Mouse (Mus musculus) mouse embryonic stem cell (cell line): Measurements from ENCODE around the gene Iqgap3.

Source experiments
- in situ Hi-C, 2 experiments: fragments of 300-500 bp; cut with MboI; formaldehyde crosslinking; loops; 1 replicate in 1 of 2; 3 replicates in 1 of 2; pipeline ENCODE4 v1.14.3; 2019 to 2020; ENCODE audit warnings: low sequenced_read_pairs in 2 of 2, low pct_unique_long_range_greater_than_20kb in 1 of 2, mixed read lengths in 1 of 2; ENCODE audit not compliant: unreplicated experiment in 1 of 2

Iqgap3 gene

DNA sequence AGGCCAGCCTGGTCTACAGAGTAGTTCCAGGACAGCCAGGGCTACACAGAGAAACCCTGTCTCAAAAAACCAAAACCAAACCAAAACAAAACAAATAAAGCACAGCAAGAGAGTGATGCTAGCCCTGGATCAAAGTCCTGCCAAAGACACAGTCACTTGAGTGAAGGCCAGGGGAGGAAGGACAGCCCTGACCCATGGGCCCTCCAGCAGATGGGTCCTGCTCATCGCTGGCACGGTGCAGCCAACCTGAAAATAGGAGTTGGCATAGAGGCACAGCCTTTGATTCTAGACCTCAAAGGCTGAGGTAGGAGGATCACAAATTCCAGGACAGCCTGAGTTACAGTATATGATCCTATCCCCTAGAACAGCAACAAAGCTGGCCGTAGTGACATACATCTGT, 49.3 kb downstream of the Iqgap3 start:
- in situ Hi-C loops: no loop called here

DNA sequence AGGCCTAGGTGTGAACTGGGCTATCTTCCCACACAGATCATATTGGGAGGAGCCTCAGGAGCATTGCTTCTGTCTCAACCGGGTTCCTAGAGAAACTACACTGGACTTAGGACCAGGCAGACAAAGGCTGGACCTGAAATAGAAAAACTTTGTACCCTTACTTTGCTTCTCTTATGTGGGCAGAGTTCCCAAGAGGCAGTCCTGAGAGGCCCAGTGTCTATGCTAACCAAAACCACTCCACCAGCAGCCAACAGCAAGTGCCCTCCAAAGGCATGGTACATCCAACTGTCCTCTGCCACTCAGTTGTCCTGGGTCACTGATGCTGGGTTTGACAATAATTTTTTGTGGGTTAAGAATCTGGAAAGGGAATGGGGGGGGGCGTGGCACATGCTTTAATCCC, 50.7 kb downstream of the Iqgap3 start:
- in situ Hi-C loops: no loop called here

DNA sequence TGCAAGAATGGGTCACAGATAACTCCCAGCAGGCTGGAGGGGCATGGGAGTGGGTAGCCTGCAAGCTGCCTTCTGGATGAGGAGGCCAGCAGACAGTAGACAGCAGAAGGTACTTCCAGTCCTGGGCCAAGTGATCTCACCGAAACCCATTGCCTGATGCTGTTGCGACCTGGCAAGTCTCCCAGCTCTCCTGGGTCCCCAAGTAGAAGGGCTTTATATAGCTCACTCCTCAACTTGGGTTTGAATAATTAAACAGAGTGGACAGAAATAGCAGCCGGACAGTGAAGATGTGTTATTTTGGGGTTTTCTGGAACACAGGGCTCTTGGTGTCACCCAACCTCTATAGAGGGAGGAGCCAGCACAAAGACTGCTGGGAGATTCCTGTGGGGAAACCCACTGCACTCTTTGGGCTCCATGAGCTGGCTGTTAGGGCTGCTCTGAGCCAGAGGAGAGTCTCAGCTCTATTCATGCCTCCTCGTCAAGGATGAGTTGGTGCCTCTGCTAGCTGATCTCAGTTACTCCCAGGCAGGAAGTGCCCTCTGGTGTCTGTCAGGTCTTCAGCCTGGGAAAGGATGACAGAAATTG, 51.5 kb downstream of the Iqgap3 start:
- in situ Hi-C loops: no loop called here

DNA sequence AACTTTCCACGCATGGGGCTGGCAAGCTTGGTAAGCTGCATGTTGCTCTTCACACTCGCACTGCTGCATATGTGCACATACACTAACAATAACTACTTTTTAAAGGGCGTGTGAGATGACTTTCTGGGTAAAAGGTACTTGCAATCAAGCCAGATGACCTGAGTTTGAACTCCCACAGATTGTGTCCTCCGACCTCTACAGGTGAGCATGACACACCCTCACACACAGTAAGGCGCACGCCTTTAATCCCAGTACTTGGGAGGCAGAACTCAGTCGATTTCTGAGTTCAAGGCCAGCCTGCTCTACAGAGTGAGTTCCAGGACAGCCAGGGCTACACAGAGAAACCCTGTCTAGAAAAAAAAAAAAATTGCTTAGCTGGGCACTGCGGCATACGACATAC, 54.6 kb downstream of the Iqgap3 start:
- in situ Hi-C loops: no loop called here

DNA sequence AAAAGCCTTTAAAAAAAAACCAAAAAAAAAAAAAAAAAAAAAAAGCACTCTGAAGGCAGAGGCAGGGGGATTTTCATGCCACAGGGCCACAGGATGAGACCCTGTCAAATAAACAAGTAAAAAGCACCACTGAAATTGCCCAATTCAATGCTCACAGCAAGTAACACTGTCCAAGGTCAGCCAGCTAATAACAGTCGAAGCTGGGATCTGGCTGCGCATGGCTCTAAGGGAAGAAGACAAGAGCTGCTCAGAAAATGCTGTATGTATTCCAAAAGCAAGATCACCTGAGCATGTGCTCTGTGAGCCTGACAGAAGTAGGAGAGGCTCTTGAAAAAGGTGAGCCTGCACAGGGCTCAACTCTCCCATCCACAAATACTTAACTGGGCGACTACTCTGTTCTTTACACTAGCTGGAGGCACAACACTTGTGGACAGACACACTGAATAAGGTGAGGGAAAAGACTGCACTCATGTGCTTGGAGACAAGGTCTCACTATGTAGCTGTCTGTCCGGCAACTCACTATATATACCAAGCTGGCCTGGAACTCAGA, 55.2 kb downstream of the Iqgap3 start:
- in situ Hi-C loops: no loop called here

DNA sequence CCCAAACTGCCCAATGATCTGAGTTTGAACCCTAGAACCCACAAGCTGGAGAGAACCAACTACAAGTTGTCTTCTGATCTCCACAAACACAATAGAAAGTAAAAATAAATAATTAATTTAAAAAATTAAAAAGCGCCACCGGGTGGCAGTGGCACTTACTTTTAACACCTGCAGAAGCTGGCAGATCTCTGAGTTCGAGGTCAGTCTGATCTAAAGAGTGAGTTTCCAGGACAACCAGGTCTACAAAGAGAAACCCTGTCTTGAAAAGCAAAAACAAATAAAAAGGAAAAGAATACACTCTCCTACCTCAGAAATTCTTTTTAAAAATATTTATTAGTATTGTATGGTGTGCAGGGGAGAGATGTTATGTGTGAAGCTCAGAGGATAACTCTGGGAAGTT, 56.0 kb downstream of the Iqgap3 start:
- in situ Hi-C loops: no loop called here

DNA sequence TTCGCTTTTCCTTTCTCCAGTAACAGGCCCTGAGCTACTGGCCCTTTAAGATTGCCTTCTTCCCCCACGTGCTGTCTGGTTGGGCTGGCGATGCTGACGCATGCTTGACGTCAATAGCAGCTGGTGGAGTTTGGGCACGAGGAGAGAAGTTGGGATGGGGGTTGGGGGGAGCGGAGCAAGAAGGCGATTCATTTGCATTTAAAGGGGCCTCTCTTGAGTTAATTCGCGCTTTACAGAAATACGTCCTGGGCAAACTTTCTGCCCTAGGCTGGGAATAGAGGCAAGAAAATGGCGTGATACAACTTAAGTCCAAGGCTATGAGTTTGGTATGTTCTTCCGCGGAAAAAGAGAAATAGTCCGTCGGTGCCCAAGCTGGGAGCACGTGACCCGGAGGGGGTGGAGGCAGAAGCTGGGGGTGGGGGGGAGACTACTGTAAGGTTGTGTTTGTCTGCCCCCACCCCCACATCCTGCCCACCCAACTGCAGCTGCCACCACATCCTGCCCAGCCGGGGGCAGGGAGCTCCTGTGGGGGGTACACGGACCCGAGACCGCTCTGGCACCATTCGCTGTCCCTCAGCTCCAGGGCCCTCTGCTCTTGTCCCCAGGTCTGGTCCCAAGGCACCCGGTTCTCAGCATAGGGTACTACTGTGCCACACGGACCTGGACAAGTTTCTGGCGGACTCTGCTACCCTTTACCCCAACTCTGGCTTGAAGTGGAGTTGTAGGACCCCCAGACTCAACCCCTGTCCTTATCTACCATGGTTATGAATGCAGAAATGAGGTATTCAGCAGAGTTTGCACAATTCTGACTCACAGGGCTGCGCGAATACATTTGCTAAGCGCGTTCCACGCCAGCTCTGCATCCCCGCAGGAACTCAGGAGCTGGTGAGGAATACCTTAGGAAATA, 56.8 kb downstream of the Iqgap3 start:
- in situ Hi-C loops: no loop called here

DNA sequence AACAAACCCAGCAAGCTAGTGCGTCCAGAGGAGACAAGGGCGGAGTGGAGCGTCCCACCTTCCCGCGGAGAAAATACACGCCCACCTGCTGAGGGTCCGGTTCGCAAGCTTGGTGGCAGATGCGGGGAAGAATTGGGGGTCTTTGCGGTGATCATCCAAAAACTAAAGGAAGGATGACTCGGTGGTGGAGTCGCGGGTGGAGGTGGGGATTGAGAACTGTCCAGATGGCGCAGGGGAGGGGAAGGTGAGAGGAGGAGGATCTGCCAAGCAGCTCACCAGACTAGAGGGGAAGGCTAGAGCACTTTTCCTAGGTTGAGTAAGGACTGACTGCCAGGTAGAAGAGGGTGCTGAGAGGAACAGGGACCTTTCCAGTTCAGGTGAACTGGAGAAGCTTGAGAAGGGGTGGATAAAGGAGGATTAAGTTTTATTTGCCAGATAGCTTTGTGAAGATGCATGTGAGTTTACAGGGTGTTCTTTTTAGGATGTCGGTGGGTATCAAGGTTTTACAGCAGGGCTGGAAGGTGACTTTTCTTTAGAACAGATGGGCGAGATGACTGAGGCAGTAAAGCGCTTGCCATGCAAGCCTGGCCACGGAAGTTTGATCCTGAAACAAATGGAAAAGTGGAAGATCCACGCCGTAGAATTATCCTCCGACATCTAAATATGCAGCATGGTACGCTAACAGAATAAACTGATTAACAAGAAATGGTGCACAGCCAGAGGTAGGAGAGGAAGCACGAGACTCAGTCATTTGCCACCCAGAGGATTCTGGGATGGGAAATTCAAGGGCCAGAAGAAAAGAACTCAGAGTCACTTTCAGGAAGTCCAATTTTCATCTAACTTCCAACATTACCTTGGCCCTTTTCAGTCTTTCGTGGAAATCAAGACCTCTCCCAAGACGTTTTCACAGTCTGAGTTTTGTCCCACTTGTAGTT, 57.7 kb downstream of the Iqgap3 start:
- in situ Hi-C loops: no loop called here

DNA sequence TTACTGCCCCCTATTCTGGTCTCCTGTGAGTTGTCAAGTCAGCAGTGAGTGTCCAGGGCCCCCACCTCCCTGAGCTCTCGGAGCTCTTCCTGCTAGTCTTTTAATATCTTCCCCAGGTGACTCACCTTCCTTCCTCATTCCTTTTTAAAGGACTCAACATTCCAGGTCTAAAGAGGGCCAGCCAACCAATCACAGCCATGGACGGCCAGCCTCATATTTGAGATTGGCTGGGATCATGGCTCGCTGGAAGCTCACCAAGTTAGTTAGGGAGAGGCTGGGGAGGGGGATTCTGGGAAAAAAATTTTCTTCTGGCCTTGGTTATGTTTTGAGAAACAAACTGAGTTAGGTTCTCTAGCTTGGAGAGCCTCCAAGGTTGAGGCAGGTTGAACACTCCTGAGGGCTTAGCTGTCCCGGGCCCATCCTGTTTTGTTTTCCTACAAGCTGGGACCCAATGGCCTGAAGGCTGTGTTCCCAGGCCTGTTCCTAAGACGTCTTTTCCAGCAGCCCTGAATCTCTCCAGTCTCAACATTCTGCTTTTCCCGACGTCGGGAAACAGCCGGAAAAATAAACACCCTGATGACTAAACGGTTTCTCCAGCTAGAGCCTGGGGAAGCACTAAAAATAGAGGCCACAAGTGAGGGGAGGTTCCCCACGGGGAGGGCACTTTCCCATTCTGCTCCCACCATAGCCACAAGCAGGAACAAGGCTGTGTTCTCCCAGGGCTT, 58.6 kb downstream of the Iqgap3 start:
- in situ Hi-C loops: no loop called here

DNA sequence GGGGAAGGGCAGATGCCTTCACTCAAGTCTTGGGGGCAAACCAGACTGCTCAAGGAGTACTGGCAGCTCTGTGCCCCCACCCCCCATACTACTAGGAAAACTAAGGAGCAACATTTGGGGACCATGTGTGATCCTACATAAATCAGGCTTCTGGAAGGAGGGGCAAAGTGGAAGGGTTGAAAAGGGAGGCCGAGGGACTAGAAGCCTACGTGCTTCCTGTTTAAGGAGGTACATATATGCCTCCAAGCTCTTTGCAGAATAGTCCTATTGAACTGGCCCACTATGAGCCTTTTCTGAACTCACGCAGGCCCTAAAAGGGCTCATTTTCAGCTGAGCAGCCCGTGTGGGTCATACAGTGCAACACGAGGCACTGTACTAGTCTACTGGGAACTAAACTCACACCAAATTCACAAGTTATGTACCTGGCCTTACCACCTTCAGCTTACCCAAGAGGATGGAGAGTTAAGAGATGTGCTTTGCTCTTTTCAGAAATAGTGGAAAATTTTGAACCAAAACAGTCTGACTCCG, 59.2 kb downstream of the Iqgap3 start:
- in situ Hi-C loops: no loop called here

DNA sequence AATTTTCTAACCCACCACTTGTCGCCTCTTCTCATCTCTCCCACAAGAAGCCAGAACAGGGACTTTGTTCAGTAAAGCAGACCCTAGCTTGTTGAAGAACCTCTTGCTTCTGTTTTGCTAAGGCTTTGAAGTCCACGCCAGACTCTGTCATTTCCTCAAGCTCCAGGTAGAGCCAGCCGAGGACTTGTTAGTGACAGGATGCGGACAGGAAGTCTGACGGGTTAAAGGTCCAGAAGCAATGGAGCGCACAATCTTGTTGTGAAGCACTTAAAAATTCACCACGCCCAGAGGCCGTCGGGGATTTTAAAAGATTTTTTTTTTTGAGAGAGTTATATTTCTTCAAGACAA, 59.6 kb downstream of the Iqgap3 start:
- in situ Hi-C loops: no loop called here

DNA sequence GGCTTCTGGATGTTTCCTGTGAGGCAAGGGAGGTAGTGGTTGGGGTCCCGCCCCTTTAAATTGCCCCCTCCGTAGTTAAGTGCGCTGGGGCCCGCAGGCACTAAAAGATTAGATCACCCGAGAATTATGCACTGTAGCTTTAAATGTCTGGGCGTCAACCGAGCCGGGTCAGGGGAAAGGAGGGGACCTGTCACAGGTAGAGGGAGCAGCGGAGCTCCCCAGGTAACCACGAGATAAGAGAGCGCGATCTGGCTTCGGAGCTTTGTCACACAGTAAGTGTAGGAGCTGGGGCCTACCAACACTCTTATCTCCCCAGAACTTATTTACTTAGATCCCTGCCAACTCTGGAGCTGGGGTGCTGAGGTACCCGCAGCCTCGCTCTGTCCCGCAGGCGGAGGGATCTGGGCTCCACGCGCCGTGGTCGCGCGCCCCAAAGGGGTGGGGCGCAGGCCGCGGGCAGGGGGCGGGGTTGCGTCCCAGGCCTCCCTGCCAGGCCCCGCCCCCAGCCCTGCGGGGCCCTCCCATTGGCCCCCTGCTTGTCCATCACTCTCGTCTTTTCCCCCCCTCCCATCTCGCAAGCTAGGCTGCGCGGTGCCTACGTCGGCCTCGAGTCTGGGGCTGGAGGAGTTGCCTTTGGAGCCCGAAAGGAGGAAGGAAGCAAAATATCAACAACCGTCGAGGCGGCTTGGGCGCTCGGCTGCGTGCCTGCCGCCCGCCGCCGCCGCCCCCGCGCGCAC, 60.2 kb downstream of the Iqgap3 start, which contains the start of gene Mef2d:
TSS of gene Mef2d (plus strand) at position 586 of the 737 bp plus-strand sequence.
- in situ Hi-C loops: no loop called here

DNA sequence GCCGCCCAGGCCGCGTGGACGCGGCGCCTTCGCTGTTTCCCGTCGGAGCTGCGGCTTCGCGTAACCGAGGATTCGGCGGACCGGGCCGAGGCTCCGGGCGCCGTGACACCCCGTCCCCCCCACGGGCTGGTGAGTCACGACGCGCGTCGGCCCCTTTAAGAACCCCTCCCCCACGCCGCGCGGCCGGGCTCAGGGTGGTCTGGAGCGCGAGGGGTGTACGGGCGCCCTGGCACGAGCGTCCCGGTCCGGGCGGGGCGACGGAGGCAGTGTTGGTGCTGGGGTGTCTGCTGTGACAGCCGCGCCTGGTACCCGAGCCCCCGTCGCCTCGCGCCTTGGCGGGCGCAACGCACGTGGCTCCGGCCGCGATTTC, 60.8 kb downstream of the Iqgap3 start:
- in situ Hi-C loops: no loop called here

DNA sequence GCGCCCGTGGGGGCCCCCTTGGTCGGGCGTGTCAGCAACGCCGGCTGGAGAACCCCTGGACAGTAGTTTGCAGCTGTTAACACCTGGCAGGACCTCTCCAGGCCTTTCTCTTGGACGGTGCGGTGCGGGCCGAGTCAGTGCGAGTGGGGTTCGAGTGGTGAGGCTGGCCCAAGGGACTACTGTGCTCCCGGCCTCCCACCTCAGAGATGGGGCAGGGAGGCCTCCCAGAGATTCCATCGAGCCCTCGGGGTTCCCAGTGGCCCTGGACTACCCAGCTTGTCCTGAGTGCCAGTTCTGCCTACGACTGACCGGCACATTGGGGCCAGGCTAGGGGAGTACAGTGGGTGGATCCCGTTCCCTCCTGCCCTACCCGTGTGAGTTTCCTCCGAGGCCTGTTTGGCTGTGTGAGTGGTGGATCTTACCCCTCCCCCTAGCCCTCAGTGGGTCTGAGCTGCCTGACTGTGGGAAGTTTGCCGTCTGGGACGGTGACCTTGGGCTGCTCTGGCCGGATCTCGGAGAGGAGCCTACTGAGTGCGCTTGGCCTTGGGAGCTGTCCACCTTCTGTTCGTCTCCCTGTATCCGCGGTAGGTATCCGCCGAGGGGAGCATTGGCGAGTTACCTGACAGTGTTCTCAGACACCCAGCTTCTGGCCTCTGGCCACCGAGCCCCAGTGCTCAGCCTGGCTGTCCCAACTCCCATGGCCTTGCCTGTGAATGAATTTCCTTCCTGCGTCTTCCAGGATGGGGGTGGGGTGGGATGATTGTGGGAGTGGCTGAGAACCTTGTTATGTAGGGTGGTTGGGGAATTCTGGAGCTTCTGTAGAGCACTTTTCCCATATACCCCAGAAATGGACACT, 61.4 kb downstream of the Iqgap3 start:
- in situ Hi-C loops: no loop called here

DNA sequence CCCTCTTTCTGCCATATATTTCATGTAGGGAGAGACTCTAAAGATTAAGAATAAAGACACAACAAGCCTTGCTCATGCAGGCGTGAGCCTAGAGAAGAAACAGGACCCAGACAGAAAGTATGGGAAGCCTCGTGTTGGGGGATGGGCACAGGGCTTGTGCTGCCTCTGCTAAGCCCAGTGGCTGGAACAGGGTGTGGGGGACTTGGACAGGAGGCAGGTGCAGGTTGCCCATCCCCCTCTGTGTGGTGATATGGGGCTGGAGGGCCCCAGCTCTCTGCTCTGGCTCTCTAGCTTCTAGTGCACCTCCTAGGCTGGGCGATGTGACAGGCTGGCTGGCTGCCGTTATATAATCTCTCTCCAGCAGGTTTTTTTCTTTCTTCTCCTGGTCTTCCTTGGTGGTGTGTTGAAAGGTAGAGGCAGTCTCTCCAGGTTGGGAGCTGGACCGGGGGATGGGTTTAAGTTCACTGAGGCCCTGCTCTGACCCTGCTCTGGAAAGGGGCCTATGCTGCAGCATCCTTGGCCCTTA, 62.3 kb downstream of the Iqgap3 start:
- in situ Hi-C loops: no loop called here

DNA sequence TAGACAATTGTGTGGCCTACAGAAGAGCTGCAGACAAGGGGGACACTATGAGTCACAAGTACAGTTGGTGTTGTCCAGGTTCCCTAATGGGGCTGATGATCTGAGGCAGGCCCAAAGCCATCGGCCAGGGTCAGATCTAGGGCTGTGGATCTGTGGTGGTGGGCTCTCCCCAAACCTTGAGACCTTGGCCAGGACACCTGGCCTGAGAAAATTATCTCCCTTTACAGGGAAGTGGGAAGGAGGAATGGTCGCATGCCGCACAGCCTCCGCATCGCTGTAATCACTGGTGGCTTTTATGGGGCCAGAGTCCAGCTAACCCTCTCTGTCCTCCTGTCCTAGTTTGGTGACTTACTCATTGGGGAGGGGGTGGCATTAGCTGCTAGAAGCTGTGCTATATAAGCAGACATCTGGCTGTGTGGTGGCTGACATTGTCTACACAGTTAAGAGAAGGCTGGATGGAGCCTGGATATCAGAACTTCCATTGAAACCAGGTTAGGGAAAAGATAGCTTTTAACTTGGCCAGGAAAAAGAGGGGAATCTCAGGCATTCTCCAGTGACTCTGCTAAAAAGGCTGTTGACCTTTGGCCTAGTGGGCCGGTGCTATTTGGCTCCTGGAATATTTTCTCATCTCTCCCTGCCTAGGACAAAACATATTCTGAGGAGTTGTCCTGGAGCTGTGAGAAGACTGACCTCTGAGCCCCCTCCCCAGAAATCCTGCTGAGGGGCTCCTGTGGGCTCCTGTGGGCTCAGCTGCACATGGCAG, 63.1 kb downstream of the Iqgap3 start:
- in situ Hi-C loops: no loop called here
